Mouse (Mus musculus): ENCODE measurements around the gene Rab3b. TPM values are rescaled to one million over a fixed set of nuclear protein-coding genes. Genes with fewer than 3 reads are reported as not detected.
"Not testable (repeated sequence)": the region's sequence is repeated elsewhere in the genome, so short reads cannot be mapped to it uniquely, and the experiment has no call there.

Gene Rab3b
- polyA plus RNA-seq, 1 experiment from 2014 or later = 38.0 TPM

DNA sequence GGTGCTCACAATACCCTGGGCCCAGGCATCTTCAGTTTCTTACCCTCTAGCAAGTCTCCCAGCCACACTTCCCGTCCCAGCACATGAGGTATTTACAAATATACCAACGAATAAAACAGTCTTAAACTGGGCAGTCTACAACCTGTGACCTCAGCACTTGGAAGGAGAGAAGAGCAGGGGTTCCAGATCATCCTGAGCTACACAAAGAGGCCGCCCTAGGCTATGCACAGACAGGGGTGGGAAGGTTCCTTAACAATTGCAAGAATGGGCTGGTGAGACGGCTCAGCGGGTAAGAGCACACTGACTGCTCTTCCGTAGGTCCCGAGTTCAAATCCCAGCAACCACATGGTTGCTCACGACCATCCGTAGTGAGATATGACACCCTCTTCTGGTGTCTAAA, 24.5 kb downstream of the Rab3b start:
- no peaks in the 10 kb centered on the region for H3K36me3 ChIP-seq (ENCODE audit: poor library complexity, severe bottlenecking)
- no peaks in the 10 kb centered on the region for H3K9me3 ChIP-seq (replicated peaks)
- no peak overlapping the region for H3K9ac ChIP-seq
- ATAC-seq = no peak
- H3K4me2 ChIP-seq = no peak overlapping the region
- H3K27ac ChIP-seq = no peak overlapping the region
- H3K4me1 ChIP-seq = peaks cover 27% of the 10 kb centered on the region
- no peak overlapping the region for H3K4me3 ChIP-seq
- 93% methylated on average over 9 of the region's 9 CpGs for WGBS
- H3K27me3 ChIP-seq = no peaks in the 10 kb centered on the region

DNA sequence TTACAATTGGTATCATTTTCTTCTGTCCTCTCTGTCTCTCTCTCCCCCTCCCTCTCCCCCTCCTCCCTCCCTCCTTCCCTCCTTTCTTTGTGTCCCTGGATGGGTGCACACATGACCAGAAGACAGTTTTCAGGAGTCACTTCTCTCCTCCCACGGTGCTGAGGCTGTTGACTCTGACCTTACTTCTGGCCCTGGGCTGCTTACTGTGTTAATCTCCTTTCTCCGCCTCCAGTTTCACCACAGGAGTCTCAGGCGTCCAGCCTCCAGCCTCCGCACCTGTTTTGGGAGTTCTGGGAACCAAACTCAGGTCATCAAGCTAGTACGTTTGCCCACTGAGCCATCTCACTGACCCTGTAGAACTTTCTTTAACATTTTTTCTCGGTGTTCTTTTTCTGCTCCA, 25.2 kb downstream of the Rab3b start:
- no peaks in the 10 kb centered on the region for H3K27me3 ChIP-seq
- ATAC-seq = no peak
- WGBS = 42% methylated on average over 6 of the region's 6 CpGs

GRCm38 (mm10) chr4:108904790-108905189, 25.9 kb downstream of the Rab3b start:
- Histone ChIP-seq H3K27me3 (no peaks in the 10 kb centered on the region), H3K9ac (no peak overlapping the region), H3K4me3 (no peak overlapping the region), H3K9me3 (replicated peaks) (no peaks in the 10 kb centered on the region), H3K4me1 (peaks cover 21% of the 10 kb centered on the region), H3K27ac (no peak overlapping the region), H3K4me2 (no peak overlapping the region), H3K36me3 (ENCODE audit: poor library complexity, severe bottlenecking) (no peaks in the 10 kb centered on the region)
- 92% methylated on average over 10 of the region's 10 CpGs for WGBS
- no peak for ATAC-seq

More for the DNA sequence above, 25.2 kb downstream of the Rab3b start:
- no peak overlapping the region for H3K4me2 ChIP-seq
- no peaks in the 10 kb centered on the region for H3K36me3 ChIP-seq (ENCODE audit: poor library complexity, severe bottlenecking)
- peaks cover 27% of the 10 kb centered on the region for H3K4me1 ChIP-seq
- H3K4me3 ChIP-seq = no peak overlapping the region
- H3K9ac ChIP-seq = no peak overlapping the region
- H3K27ac ChIP-seq = no peak overlapping the region
- no peaks in the 10 kb centered on the region for H3K9me3 ChIP-seq (replicated peaks)

DNA sequence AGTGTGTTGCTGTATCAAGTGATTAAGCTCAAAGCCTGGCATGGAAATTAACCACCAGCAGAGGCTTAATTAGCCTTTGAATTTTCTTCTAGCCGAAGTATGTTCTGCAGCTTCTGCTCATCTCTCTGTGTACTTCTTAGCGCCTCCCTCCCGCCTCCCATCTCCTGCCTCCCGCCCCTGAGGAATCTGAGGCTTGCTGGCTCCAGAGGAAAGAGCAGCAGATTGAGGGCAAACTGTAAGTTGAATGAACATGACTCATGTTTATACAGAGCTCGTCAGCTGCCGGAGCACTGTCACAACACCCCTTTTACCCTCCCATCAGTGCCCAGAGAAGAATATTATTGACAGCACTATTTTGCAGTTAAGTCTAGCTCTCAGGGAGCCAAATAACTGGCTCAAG, 27.0 kb downstream of the Rab3b start:
- 16% methylated on average over 6 of the region's 6 CpGs for WGBS
- ATAC-seq = peak; percentile 80

DNA sequence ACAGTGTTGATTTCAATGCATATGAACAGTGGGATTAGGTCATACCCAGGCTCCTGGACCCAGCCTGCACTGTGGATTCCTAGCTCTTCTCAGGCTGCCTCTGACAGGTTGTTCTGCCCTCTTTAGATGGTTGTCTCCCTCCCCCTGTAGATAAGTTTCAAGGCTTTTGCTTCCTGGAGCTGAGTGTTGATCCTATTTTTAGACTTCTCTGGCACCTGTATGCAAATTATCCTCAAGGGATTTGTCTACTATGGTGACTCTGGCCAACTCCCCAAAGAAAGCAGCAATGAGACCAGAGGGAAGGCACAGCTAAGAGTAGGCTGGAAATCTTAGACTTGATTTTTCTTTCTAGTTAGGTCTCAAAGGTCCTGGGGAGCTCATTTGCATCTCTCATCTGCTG, 28.6 kb downstream of the Rab3b start:
- Histone ChIP-seq H3K4me1 (peaks cover 15% of the 10 kb centered on the region), H3K27ac (no peak overlapping the region), H3K36me3 (ENCODE audit: poor library complexity, severe bottlenecking) (no peaks in the 10 kb centered on the region), H3K9ac (no peak overlapping the region), H3K9me3 (replicated peaks) (no peaks in the 10 kb centered on the region), H3K4me2 (no peak overlapping the region), H3K27me3 (no peaks in the 10 kb centered on the region), H3K4me3 (no peak overlapping the region)
- no peak for ATAC-seq

More for the DNA sequence above, 27.0 kb downstream of the Rab3b start:
- Histone ChIP-seq H3K36me3 (ENCODE audit: poor library complexity, severe bottlenecking) (no peaks in the 10 kb centered on the region), H3K4me2 (no peak overlapping the region), H3K4me1 (peaks cover 15% of the 10 kb centered on the region), H3K27me3 (no peaks in the 10 kb centered on the region), H3K9ac (no peak overlapping the region), H3K27ac (no peak overlapping the region), H3K9me3 (replicated peaks) (no peaks in the 10 kb centered on the region), H3K4me3 (no peak overlapping the region)

GRCm38 (mm10) chr4:108909872-108910425, 31.1 kb downstream of the Rab3b start:
- no peak overlapping the region for H3K27ac ChIP-seq
- no peak overlapping the region for H3K4me3 ChIP-seq
- H3K9ac ChIP-seq = no peak overlapping the region
- no peak overlapping the region for H3K4me2 ChIP-seq
- H3K27me3 ChIP-seq = no peaks in the 10 kb centered on the region
- 79% methylated on average over 8 of the region's 8 CpGs for WGBS
- no peaks in the 10 kb centered on the region for H3K36me3 ChIP-seq (ENCODE audit: poor library complexity, severe bottlenecking)
- ATAC-seq = no peak
- peaks cover 15% of the 10 kb centered on the region for H3K4me1 ChIP-seq
- H3K9me3 ChIP-seq (replicated peaks) = no peaks in the 10 kb centered on the region

GRCm38 (mm10) chr4:108911866-108912265, 33.0 kb downstream of the Rab3b start:
- Histone ChIP-seq H3K36me3 (ENCODE audit: poor library complexity, severe bottlenecking) (no peaks in the 10 kb centered on the region), H3K4me2 (no peak overlapping the region), H3K9me3 (replicated peaks) (no peaks in the 10 kb centered on the region), H3K4me3 (no peak overlapping the region), H3K4me1 (peaks cover 4% of the 10 kb centered on the region), H3K27me3 (no peaks in the 10 kb centered on the region), H3K9ac (no peak overlapping the region), H3K27ac (no peak overlapping the region)
- 74% methylated on average over 2 of the region's 2 CpGs for WGBS
- ATAC-seq = no peak; the same call in 1 of the 2 replicates

DNA sequence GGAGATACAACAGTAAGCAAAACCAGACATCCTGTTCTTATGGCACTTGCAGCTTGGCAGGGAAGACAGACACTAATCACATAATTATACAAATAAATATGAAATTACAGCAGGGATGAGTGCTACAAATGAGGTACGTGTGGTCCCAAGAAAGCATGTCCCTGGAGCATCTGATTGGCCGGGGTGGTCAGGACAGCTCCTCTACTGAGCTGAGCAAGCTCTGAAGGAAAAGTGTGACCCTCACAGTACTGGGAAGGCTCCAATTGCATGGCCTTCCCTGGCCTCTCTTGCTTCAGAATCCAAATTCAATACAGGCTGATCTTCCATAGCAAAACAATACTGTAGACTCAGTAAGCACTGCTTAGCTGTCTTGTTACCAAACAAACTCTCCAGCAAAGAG, 34.3 kb downstream of the Rab3b start:
- ATAC-seq = no peak
- 94% methylated on average over 2 of the region's 2 CpGs for WGBS
- Histone ChIP-seq H3K9me3 (replicated peaks) (no peaks in the 10 kb centered on the region), H3K27ac (no peak overlapping the region), H3K4me2 (no peak overlapping the region), H3K27me3 (no peaks in the 10 kb centered on the region), H3K4me1 (no peaks in the 10 kb centered on the region), H3K36me3 (ENCODE audit: poor library complexity, severe bottlenecking) (no peaks in the 10 kb centered on the region), H3K9ac (no peak overlapping the region), H3K4me3 (no peak overlapping the region)

DNA sequence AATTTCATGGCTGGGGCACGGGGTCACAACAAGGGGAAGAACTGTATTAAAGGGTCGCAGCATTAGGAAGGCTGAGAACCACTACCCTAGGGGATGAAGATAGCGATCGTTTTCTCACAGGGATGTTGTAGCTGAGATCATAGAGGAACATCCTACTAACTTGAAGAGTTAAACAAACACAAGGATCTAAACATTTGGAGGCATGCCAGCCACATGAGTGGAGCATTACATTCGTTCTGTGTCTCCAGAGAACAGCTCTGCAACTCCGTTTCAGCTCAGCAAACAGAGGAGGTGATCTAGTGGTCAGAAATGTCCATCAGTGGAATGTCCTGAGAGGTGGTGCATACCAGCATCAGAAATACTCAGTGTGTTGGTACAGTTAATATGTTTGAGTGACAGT, 35.5 kb downstream of the Rab3b start:
- ATAC-seq = no peak
- Histone ChIP-seq H3K4me3 (no peak overlapping the region), H3K27ac (no peak overlapping the region), H3K9me3 (replicated peaks) (no peaks in the 10 kb centered on the region), H3K4me1 (no peaks in the 10 kb centered on the region), H3K36me3 (ENCODE audit: poor library complexity, severe bottlenecking) (no peaks in the 10 kb centered on the region), H3K4me2 (no peak overlapping the region), H3K27me3 (no peaks in the 10 kb centered on the region), H3K9ac (no peak overlapping the region)
- 84% methylated on average over 6 of the region's 6 CpGs for WGBS

- Histone ChIP-seq H3K4me2 (no peak overlapping the region), H3K9ac (no peak overlapping the region), H3K4me3 (no peak overlapping the region), H3K27ac (no peak overlapping the region), H3K27me3 (no peaks in the 10 kb centered on the region), H3K4me1 (no peaks in the 10 kb centered on the region), H3K9me3 (replicated peaks) (no peaks in the 10 kb centered on the region), H3K36me3 (ENCODE audit: poor library complexity, severe bottlenecking) (no peaks in the 10 kb centered on the region)
- no peak for ATAC-seq
- 81% methylated on average over 11 of the region's 11 CpGs for WGBS
Measured at GRCm38 (mm10) chr4:108915101-108915500, 36.2 kb downstream of the Rab3b start.

DNA sequence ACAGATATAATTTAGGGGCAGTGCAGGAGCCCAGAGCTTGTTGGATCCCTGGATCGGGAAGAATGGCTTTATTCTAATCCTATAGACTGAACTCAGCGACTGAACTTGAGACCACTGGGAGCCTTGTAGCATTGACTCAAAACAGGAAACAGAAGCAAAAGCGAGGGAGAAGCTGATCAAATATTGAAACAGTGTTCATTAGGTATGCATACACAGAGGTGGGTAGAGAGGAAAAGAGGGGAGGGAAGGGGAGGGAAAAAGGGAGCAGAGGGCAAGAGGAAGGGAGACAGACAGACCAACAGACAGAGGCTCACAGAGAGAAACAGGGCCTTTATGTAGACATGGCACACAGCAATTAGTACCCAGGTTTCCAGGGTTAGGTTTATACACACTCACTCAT, 38.8 kb downstream of the Rab3b start:
- ATAC-seq = no peak
- Histone ChIP-seq H3K27me3 (no peaks in the 10 kb centered on the region), H3K4me1 (no peaks in the 10 kb centered on the region), H3K9ac (no peak overlapping the region), H3K4me2 (no peak overlapping the region), H3K4me3 (no peak overlapping the region), H3K9me3 (replicated peaks) (no peaks in the 10 kb centered on the region), H3K36me3 (ENCODE audit: poor library complexity, severe bottlenecking) (no peaks in the 10 kb centered on the region), H3K27ac (no peak overlapping the region)
- 70% methylated on average over 3 of the region's 3 CpGs for WGBS

- H3K4me2 ChIP-seq; H3K36me3 ChIP-seq (ENCODE audit: poor library complexity, severe bottlenecking); H3K9me3 ChIP-seq (replicated peaks); H3K4me3 ChIP-seq; H3K4me1 ChIP-seq; H3K27me3 ChIP-seq; ATAC-seq; H3K9ac ChIP-seq; H3K27ac ChIP-seq: not testable (repeated sequence)
- WGBS = 83% methylated on average over 9 of the region's 9 CpGs
Measured at GRCm38 (mm10) chr4:108927945-108928344, 49.1 kb downstream of the Rab3b start.

DNA sequence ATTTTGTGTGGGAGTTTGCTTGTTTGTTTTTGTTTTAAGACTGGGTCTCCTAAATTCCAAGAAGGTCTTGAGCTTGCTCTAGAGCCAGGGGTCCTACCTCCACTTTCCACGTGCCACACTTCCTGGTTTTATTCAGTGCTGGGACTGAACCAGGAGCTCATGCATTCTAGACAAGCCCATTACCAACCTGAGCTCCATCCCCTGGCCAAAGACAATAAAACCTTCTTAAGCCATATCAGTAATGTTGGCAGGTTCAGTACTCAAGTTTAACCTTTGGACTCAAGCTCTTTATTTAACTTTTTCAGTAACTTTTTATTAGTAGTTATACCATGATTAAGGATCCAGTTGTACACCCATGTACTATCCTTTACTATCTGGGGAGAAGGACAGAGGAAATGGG, 54.3 kb downstream of the Rab3b start:
- no peaks in the 10 kb centered on the region for H3K27me3 ChIP-seq
- no peak overlapping the region for H3K4me2 ChIP-seq
- no peaks in the 10 kb centered on the region for H3K36me3 ChIP-seq (ENCODE audit: poor library complexity, severe bottlenecking)
- H3K9ac ChIP-seq = no peak overlapping the region
- H3K4me1 ChIP-seq = peaks cover 5% of the 10 kb centered on the region
- no peaks in the 10 kb centered on the region for H3K9me3 ChIP-seq (replicated peaks)
- H3K27ac ChIP-seq = no peak overlapping the region
- WGBS = 84% methylated on average over 1 of the region's 1 CpGs
- H3K4me3 ChIP-seq = no peak overlapping the region
- no peak for ATAC-seq

Data from forebrain, embryonic 13.5 days (tissue).